Mouse (Mus musculus): ENCODE measurements around the gene Samd4. TPM values are rescaled to one million over a fixed set of nuclear protein-coding genes. Genes with fewer than 3 reads are reported as not detected.
A peak's percentile ranks its signal among the peaks of the same experiment; 100 is the strongest.

The Samd4 gene
- polyA plus RNA-seq, 1 experiment from 2014 or later: 11.1 TPM

- Histone ChIP-seq H3K9me3 (no peaks in the 10 kb centered on the region), H3K36me3 (peaks cover 44% of the 10 kb centered on the region; the same call in 1 of the 2 replicates)
Measured at GRCm38 (mm10) chr14:47075010-47075677, 192.5 kb downstream of the Samd4 start.

GRCm38 (mm10) chr14:47075856-47076255, 193.2 kb downstream of the Samd4 start:
- Histone ChIP-seq H3K27me3 (ENCODE audit: insufficient read depth, poor library complexity, severe bottlenecking) (no peaks in the 10 kb centered on the region), H3K4me1 (peaks cover 47% of the 10 kb centered on the region), H3K36me3 (peaks cover 48% of the 10 kb centered on the region; the same call in 1 of the 2 replicates), H3K4me3 (no peak overlapping the region), H3K9me3 (no peaks in the 10 kb centered on the region), H3K27ac (no peak overlapping the region)
- 82% methylated on average over 5 of the region's 5 CpGs for WGBS
- DNase-seq (ENCODE audit: low spot score): no peak

More at GRCm38 (mm10) chr14:47075010-47075677, 192.5 kb downstream of the Samd4 start:
- peaks cover 47% of the 10 kb centered on the region for H3K4me1 ChIP-seq
- H3K27me3 ChIP-seq (ENCODE audit: insufficient read depth, poor library complexity, severe bottlenecking): no peaks in the 10 kb centered on the region
- no peak overlapping the region for H3K4me3 ChIP-seq
- 86% methylated on average over 14 of the region's 14 CpGs for WGBS
- no peak for DNase-seq (ENCODE audit: low spot score)
- no peak overlapping the region for H3K27ac ChIP-seq

- WGBS: 60% methylated on average over 14 of the region's 14 CpGs
- peak overlapping the region; percentile 77 for H3K27ac ChIP-seq
- peaks cover 43% of the 10 kb centered on the region for H3K4me1 ChIP-seq
- DNase-seq (ENCODE audit: low spot score): no peak
- no peaks in the 10 kb centered on the region for H3K27me3 ChIP-seq (ENCODE audit: insufficient read depth, poor library complexity, severe bottlenecking)
- peaks cover 48% of the 10 kb centered on the region; the same call in 1 of the 2 replicates for H3K36me3 ChIP-seq
- no peak overlapping the region for H3K4me3 ChIP-seq
- no peaks in the 10 kb centered on the region for H3K9me3 ChIP-seq
Measured at GRCm38 (mm10) chr14:47076956-47077575, 194.4 kb downstream of the Samd4 start.

GRCm38 (mm10) chr14:47077576-47077970, 194.9 kb downstream of the Samd4 start:
- Histone ChIP-seq H3K9me3 (no peaks in the 10 kb centered on the region), H3K36me3 (peaks cover 48% of the 10 kb centered on the region; the same call in 1 of the 2 replicates), H3K4me1 (peaks cover 38% of the 10 kb centered on the region), H3K27me3 (ENCODE audit: insufficient read depth, poor library complexity, severe bottlenecking) (no peaks in the 10 kb centered on the region), H3K4me3 (no peak overlapping the region), H3K27ac (peak overlapping the region; percentile 77)
- DNase-seq (ENCODE audit: low spot score): no peak
- WGBS: 76% methylated on average over 3 of the region's 3 CpGs

- Histone ChIP-seq H3K4me1 (peaks cover 45% of the 10 kb centered on the region), H3K36me3 (peaks cover 38% of the 10 kb centered on the region; the same call in 1 of the 2 replicates)
- 90% methylated on average over 7 of the region's 7 CpGs for WGBS
Measured at GRCm38 (mm10) chr14:47079911-47080310, 197.3 kb downstream of the Samd4 start.

GRCm38 (mm10) chr14:47083311-47083710, 200.7 kb downstream of the Samd4 start:
- H3K4me3 ChIP-seq: no peak overlapping the region
- H3K36me3 ChIP-seq: peaks cover 20% of the 10 kb centered on the region; the same call in 1 of the 2 replicates
- H3K9me3 ChIP-seq: no peaks in the 10 kb centered on the region
- 53% methylated on average over 9 of the region's 9 CpGs for WGBS
- no peak for DNase-seq (ENCODE audit: low spot score)
- H3K4me1 ChIP-seq: peaks cover 54% of the 10 kb centered on the region
- H3K27ac ChIP-seq: peak overlapping the region; percentile 74
- H3K27me3 ChIP-seq (ENCODE audit: insufficient read depth, poor library complexity, severe bottlenecking): no peaks in the 10 kb centered on the region

More at GRCm38 (mm10) chr14:47079911-47080310, 197.3 kb downstream of the Samd4 start:
- no peak for DNase-seq (ENCODE audit: low spot score)
- no peak overlapping the region for H3K4me3 ChIP-seq
- no peak overlapping the region for H3K27ac ChIP-seq
- H3K9me3 ChIP-seq: no peaks in the 10 kb centered on the region
- no peaks in the 10 kb centered on the region for H3K27me3 ChIP-seq (ENCODE audit: insufficient read depth, poor library complexity, severe bottlenecking)

GRCm38 (mm10) chr14:47083838-47084237, 201.2 kb downstream of the Samd4 start:
- DNase-seq (ENCODE audit: low spot score): no peak
- H3K36me3 ChIP-seq: peaks cover 20% of the 10 kb centered on the region; the same call in 1 of the 2 replicates
- H3K9me3 ChIP-seq: no peaks in the 10 kb centered on the region
- peak overlapping the region; percentile 74 for H3K27ac ChIP-seq
- no peak overlapping the region for H3K4me3 ChIP-seq
- H3K4me1 ChIP-seq: peaks cover 54% of the 10 kb centered on the region
- 41% methylated on average over 6 of the region's 6 CpGs for WGBS
- no peaks in the 10 kb centered on the region for H3K27me3 ChIP-seq (ENCODE audit: insufficient read depth, poor library complexity, severe bottlenecking)

- H3K4me1 ChIP-seq: peaks cover 56% of the 10 kb centered on the region
- H3K27me3 ChIP-seq (ENCODE audit: insufficient read depth, poor library complexity, severe bottlenecking): no peaks in the 10 kb centered on the region
- no peak overlapping the region for H3K4me3 ChIP-seq
- WGBS: 64% methylated on average over 2 of the region's 2 CpGs
- no peaks in the 10 kb centered on the region for H3K9me3 ChIP-seq
- H3K27ac ChIP-seq: peak overlapping the region; percentile 74
- DNase-seq (ENCODE audit: low spot score): no peak
- peaks cover 22% of the 10 kb centered on the region; the same call in 1 of the 2 replicates for H3K36me3 ChIP-seq
Measured at GRCm38 (mm10) chr14:47084686-47085085, 202.0 kb downstream of the Samd4 start.

GRCm38 (mm10) chr14:47086123-47086522, 203.5 kb downstream of the Samd4 start:
- Histone ChIP-seq H3K27ac (peak overlapping the region; percentile 87), H3K9me3 (no peaks in the 10 kb centered on the region), H3K36me3 (peaks cover 22% of the 10 kb centered on the region), H3K4me3 (no peak overlapping the region), H3K27me3 (ENCODE audit: insufficient read depth, poor library complexity, severe bottlenecking) (no peaks in the 10 kb centered on the region), H3K4me1 (peaks cover 62% of the 10 kb centered on the region)
- no peak for DNase-seq (ENCODE audit: low spot score)
- 52% methylated on average over 3 of the region's 3 CpGs for WGBS

GRCm38 (mm10) chr14:47086743-47087142, 204.1 kb downstream of the Samd4 start:
- 3% methylated on average over 16 of the region's 16 CpGs for WGBS
- Histone ChIP-seq H3K36me3 (peaks cover 27% of the 10 kb centered on the region), H3K27me3 (ENCODE audit: insufficient read depth, poor library complexity, severe bottlenecking) (no peaks in the 10 kb centered on the region), H3K27ac (peak overlapping the region; percentile 87), H3K4me1 (peaks cover 62% of the 10 kb centered on the region), H3K4me3 (peak overlapping the region; percentile 43), H3K9me3 (no peaks in the 10 kb centered on the region)
- DNase-seq (ENCODE audit: low spot score): peak; percentile 94

- no peaks in the 10 kb centered on the region for H3K27me3 ChIP-seq (ENCODE audit: insufficient read depth, poor library complexity, severe bottlenecking)
- no peak for DNase-seq (ENCODE audit: low spot score)
- WGBS: 27% methylated on average over 5 of the region's 5 CpGs
- H3K9me3 ChIP-seq: no peaks in the 10 kb centered on the region
- peaks cover 31% of the 10 kb centered on the region for H3K36me3 ChIP-seq
- peaks cover 62% of the 10 kb centered on the region for H3K4me1 ChIP-seq
- H3K27ac ChIP-seq: peak overlapping the region; percentile 87
- H3K4me3 ChIP-seq: peak overlapping the region; percentile 43
Measured at GRCm38 (mm10) chr14:47087182-47087581, 204.5 kb downstream of the Samd4 start.

GRCm38 (mm10) chr14:47087669-47088250, 205.1 kb downstream of the Samd4 start:
- peak overlapping the region; percentile 87 for H3K27ac ChIP-seq
- no peak overlapping the region; the same call in 1 of the 2 replicates for H3K4me3 ChIP-seq
- DNase-seq (ENCODE audit: low spot score): no peak
- no peaks in the 10 kb centered on the region for H3K9me3 ChIP-seq
- peaks cover 36% of the 10 kb centered on the region for H3K36me3 ChIP-seq
- H3K4me1 ChIP-seq: peaks cover 61% of the 10 kb centered on the region
- WGBS: 62% methylated on average over 12 of the region's 12 CpGs
- no peaks in the 10 kb centered on the region for H3K27me3 ChIP-seq (ENCODE audit: insufficient read depth, poor library complexity, severe bottlenecking)

GRCm38 (mm10) chr14:47088339-47088738, 205.7 kb downstream of the Samd4 start:
- WGBS: 10% methylated on average over 1 of the region's 1 CpGs
- Histone ChIP-seq H3K36me3 (peaks cover 39% of the 10 kb centered on the region), H3K27ac (peak overlapping the region; percentile 87)

More at GRCm38 (mm10) chr14:47088339-47088738, 205.7 kb downstream of the Samd4 start:
- Histone ChIP-seq H3K9me3 (no peaks in the 10 kb centered on the region), H3K4me1 (peaks cover 56% of the 10 kb centered on the region), H3K4me3 (no peak overlapping the region), H3K27me3 (ENCODE audit: insufficient read depth, poor library complexity, severe bottlenecking) (no peaks in the 10 kb centered on the region)
- no peak for DNase-seq (ENCODE audit: low spot score)
